Mouse (Mus musculus): ENCODE measurements at regions not wholly inside any gene's neighbourhood (a gene's known extent, or its start where the extent isn't known, plus 50 kb on each side); places are given as distances from the start of the nearest gene placed in this dataset.

DNA sequence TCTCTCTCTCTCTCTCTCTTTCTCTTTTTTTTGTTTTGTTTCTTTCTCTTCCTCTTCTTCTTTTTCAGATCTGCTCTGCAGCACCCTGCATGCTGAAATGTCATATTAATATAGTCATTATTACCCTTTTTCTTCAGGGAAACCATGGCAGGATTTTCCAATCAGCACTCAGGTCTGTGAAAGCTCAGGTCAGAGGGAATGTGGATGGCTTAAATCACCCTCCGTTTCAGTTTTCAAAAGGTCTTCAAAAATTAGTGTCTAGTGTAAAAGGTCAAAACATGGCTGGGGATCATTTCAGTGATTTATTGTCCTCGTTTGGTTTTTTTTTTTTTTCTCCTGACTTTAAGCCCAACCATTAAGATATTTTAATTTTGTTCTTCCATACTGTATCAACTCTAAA, 261.5 kb downstream of the Nr2f2 start:
- no peak for DNase-seq

GRCm38 (mm10) chr7:70104486-70104885, 262.0 kb downstream of the Nr2f2 start:
- DNase-seq = no peak

GRCm38 (mm10) chr7:70103680-70104079, 262.9 kb downstream of the Nr2f2 start:
- no peak for DNase-seq

- DNase-seq = no peak
These were observed 267.5 kb downstream of the Nr2f2 start for GRCm38 (mm10) chr7:70099001-70099400.

DNA sequence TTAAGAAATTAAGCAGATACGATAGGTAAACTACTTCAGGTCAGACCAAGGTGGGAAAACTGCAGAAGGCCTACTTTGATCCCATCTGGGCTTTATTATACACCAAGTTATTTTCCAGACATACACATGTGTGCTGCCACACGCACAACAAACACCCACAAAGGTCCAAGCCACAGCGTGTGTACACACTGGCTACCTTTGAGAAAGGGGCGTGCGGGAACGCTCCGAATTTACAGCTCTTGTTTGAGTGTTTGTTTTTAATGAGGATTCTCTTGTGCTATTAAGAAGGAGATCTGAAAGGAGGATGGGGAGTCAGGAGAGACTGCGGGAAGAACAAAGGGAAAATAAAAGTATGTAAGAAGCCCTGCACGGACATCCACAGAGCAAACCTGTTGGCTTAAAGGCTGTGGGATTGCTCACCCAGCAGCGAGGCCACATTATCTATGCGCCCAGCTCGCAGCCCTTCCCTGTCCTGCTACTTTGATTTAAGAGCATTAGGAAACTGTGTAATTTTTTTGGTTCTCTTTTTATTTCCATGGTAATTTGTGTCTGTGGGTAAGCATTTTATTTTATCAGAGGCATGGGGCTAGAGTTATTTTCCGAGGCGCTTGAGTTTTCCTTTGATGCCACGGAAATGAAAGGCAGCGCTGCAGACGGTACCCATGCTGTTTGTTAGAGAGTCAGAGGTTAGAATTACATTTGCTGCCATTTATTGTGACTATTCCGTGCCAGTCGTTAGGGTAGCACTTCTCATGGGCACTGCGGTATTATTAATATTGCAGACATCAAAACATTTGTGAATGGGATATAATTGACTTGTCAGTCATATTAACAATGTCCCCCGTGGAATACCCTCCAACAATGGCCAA, 272.4 kb downstream of the Nr2f2 start:
- DNase-seq = no peak

DNA sequence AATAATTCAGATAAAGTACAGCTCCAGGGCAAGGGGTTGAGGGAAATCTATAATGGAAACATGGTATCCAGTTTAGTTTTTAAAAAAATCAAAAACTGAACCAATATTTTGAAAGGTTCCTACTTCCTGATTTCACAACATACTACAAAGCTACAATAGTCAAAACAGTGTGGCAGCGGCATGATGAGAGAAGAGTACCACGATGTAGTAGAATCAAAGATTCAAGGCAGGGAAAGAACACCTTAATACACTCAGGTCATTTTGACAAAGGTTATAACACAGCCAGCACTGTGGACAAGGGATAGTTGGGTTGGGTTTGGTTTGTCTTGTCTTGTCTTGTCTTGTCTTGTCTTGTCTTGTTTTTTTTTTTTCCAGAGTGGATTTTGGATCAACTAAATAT, 274.4 kb downstream of the Nr2f2 start:
- no peak for DNase-seq

- no peak for DNase-seq
These were observed 277.4 kb downstream of the Nr2f2 start for GRCm38 (mm10) chr7:70089121-70089520.

DNA sequence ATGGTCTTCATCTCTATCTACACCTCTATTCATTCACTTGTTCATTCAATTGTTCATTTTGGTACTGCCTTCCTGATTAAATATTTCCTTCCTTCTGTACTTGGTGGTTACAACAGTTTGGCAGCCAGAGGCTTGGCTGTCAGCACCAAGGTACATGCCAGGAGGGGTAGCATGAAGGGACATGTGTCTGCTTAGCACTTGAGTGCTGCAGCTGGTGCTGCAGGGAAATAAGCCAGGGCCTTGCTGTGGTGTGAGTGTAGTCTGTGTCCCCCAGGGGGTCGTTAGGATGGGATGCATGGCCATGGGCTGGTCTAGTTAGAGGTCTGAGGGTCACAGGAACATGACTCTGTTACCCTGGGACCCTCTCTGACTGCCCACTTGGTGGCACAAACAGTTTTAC, 296.9 kb downstream of the Nr2f2 start:
- DNase-seq = no peak

DNA sequence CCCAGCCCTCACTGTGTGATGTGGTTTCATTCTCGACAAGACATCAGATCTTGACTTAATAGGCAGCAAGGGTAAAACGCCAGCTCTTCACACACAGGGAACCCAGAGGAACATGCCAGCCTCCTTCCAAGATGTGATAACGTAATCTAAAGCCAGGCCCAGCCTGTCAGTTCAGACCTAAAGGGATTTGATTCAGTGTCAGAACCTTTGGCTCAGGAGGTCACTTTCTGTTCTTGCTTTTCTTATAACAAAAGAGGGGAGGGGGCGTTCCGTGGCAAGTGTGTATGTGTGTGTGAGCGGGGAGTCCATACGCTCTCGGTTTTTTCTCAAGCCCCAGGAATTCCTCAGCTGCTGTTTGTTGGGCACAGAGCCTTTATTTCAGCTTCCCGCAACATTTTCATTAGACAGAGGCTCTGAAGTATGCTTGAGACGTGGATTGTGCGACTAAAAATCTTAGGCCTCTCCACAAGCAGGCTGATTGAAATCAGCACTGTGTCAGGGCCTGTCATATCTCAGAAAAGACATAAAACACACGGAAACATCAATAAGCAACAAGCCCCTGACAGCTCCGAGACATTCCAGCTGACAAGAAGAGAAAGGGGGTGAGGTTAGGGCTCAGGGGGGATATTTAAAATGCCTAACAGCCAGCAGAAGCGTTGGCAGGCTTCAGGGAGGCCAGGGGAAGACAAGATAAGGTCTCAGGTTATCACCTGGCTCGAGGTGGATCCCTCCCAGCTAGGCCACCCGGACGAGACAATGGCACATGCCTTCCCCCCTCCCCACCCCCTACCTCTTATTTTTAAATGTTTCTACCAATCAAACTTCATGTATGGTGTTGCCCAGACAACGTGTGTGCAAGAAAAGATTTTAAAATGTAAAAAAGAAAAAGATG, 298.5 kb downstream of the Nr2f2 start:
- no peak for DNase-seq

GRCm38 (mm10) chr7:70067071-70067470, 299.5 kb downstream of the Nr2f2 start:
- DNase-seq = no peak

GRCm38 (mm10) chr7:70066448-70066847, 300.1 kb downstream of the Nr2f2 start:
- no peak for DNase-seq

DNA sequence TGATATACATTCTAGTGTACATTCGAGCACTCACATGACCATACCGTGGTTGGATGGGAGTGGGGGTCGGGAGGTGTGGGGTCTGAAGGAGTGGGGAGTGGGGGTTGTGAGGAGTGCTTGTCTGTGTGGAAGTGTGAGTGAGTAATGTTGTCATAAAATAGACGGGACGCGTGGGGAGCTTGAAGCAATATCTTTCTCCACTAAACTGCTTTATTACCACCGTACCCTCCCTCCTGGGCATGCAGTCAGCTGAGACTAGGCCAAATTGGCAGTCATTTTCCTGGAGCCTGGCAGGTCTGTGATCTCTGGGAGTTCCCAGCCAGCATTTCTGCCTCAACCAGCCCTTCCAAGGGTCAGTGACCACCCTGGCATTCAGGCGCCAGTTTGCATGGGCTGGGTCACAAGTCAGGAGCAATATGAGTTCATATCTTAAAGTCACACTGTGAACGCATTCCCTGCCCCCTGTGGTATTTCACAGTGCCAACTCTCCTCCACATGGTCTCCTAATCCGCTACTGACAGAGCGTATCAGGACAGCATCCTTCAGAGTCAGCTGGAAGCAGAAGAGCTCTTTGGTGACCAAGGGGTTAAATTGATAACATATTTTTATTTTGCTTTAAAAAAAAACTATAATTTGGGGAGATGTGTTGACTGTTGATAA, 300.9 kb downstream of the Nr2f2 start:
- DNase-seq = no peak

- DNase-seq = no peak
These were observed 319.2 kb downstream of the Nr2f2 start for GRCm38 (mm10) chr7:70047415-70047753.

DNA sequence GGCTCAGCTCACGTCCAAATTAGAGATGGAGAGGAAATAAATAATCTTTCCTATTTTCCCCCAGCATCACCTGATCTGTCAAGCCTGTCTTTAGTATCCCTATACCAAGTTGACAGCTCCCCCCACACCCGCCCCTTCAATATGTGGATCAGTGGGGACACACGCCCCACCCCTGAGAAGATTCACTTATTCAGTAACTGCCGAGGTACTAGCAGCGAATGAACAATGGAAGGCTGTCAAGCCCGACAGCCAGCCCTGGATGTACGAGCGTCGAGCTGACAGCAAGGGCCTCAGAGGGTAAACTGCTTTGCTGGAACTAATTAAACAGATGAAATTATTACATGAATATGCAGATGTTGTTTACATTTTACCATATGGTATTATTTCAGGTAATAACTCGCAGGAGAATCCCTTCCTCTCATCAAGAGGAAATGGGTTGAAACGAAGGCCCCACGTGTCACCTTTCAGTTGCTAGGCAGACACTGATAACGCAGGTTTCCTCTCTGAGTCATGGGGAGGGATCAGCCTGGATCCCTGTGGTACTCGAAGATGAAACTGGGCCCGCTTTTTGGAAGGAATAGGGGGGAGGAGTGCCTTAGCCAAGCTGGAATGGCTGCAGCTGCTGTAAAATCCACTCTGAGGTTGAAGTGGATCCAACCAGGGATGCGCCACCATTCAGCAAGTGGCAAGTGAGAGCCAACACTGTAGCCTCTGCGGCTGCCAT, 319.7 kb downstream of the Nr2f2 start:
- DNase-seq = no peak

GRCm38 (mm10) chr7:70037011-70037410, 329.5 kb downstream of the Nr2f2 start:
- no peak for DNase-seq

GRCm38 (mm10) chr7:70032857-70033256, 333.7 kb downstream of the Nr2f2 start:
- DNase-seq = no peak

DNA sequence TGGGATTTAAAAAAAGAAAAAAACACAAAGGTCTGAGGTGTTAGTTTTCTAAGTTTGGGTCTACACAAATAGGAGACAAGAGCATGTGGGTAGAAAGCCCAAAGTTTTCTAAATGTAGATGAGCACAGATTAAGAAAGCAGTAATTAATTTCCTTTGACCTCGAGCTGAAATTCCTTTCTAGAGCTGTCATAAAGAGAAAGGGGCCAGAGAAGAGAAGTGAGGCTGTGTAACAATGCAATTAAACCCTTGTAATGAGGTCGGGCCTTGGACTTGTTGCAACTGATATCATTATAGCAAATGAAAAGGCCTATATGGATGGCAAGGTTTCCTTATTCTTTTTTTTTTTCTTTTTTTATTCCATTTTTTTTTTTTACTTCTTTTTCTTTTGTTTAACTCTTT, 337.2 kb downstream of the Nr2f2 start:
- no peak for DNase-seq

DNA sequence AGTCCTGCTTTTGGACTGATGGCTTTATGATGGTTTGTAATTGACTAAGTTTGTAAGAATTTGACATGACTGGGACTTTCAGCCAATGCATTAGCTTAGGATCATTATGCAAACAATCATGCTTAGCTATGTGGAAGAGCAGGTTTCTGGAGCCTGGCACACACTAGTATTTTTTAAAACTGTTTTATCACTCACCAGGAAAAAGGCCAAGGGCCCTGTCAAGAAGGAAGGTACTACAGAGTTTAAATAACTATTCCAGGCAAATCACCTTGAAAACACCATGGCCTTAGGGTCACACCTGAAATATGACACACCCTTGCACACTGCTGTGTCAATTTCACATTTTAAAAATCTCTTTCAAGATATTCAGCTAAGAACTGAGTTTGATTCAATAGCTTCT, 341.0 kb downstream of the Nr2f2 start:
- no peak for DNase-seq

- no peak for DNase-seq
These were observed 349.9 kb downstream of the Nr2f2 start for GRCm38 (mm10) chr7:70016611-70017010.

DNA sequence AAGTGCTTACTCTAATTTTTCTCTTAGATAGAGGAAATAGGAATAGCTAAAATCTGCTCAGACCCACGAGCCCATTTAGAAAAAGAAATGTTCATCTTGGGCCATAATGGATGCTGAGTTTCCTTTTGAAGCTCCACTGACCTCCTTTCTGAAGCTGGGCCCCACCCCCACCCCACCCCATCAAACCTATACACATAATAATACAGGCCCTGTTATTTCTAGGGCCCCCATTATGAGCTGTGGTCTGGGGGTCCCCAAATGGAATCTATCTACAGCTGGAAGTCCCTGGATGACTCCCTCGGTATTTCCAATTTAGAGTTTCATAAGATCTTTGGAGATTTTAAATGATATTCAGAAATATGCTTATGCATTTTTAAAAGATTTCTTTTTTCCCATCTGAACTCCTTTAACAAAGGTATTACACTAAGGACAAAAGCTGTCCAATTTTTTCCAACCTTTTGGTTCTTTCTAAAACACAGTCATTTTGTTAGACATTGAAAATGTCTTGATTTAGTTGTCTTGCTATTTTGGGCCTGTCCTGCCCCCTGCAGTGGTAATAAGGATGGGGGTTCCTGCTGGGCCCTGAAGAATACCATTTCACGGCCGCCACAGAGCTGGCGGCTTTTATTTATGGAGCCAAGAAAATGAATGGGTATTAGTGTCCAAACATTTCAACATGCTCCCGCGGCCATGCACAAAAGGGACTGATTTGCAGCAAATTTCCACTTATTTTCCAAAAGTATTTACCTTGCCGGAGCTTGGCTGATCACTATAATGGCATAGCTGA, 363.1 kb downstream of the Nr2f2 start:
- no peak for DNase-seq

GRCm38 (mm10) chr7:69998756-69999155, 367.8 kb downstream of the Nr2f2 start:
- no peak for DNase-seq

Measured in right cerebral cortex, postnatal 25 days (tissue).